Mouse (Mus musculus): ENCODE data around the gene Gm10719. TPM values are rescaled to one million over a fixed set of nuclear protein-coding genes. Genes with fewer than 3 reads are reported as not detected.
"Not testable (repeated sequence)": the region's sequence is repeated elsewhere in the genome, so short reads cannot be mapped to it uniquely, and the experiment has no call there.

The Gm10719 gene
- total RNA-seq, 1 experiment from 2014 or later = 3.6 TPM

GRCm38 (mm10) chr9:3023312-3023984 is 6.2 kb downstream of the Gm10719 start, which contains the start of gene Gm10718:
TSS of gene Gm10718 (plus strand) at chr9:3023547.
- ATAC-seq (replicated peaks in 1 of 2; ENCODE audit: insufficient read depth in 1 of 2, low FRiP score in 2 of 2, low TSS enrichment in 1 of 2, low read depth in 1 of 2, poor library complexity in 2 of 2, severe bottlenecking in 2 of 2) = not testable (repeated sequence)

- ATAC-seq (replicated peaks in 1 of 2; ENCODE audit: insufficient read depth in 1 of 2, low FRiP score in 2 of 2, low TSS enrichment in 1 of 2, low read depth in 1 of 2, poor library complexity in 2 of 2, severe bottlenecking in 2 of 2) = not testable (repeated sequence)
These were observed 6.9 kb downstream of the Gm10719 start for GRCm38 (mm10) chr9:3023985-3024648.

- not testable (repeated sequence) for ATAC-seq (replicated peaks in 1 of 2; ENCODE audit: insufficient read depth in 1 of 2, low FRiP score in 2 of 2, low TSS enrichment in 1 of 2, low read depth in 1 of 2, poor library complexity in 2 of 2, severe bottlenecking in 2 of 2)
These were observed 7.8 kb downstream of the Gm10719 start, which contains the start of gene Gm10717 for GRCm38 (mm10) chr9:3024912-3025467. TSS of gene Gm10717 (plus strand) at chr9:3025417.

DNA sequence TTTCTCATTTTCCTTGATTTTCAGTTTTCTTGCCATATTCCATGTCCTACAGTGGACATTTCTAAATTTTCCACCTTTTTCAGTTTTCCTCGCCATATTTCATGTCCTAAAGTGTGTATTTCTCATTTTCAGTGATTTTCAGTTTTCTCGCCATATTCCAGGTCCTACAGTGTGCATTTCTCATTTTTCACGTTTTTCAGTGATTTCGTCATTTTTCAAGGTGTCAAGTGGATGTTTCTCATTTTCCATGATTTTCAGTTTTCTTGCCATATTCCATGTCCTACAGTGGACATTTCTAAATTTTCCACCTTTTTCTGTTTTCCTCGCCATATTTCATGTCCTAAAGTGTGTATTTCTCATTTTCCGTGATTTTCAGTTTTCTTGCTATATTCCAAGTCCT is 8.4 kb downstream of the Gm10719 start:
- not testable (repeated sequence) for ATAC-seq (replicated peaks in 1 of 2; ENCODE audit: insufficient read depth in 1 of 2, low FRiP score in 2 of 2, low TSS enrichment in 1 of 2, low read depth in 1 of 2, poor library complexity in 2 of 2, severe bottlenecking in 2 of 2)

DNA sequence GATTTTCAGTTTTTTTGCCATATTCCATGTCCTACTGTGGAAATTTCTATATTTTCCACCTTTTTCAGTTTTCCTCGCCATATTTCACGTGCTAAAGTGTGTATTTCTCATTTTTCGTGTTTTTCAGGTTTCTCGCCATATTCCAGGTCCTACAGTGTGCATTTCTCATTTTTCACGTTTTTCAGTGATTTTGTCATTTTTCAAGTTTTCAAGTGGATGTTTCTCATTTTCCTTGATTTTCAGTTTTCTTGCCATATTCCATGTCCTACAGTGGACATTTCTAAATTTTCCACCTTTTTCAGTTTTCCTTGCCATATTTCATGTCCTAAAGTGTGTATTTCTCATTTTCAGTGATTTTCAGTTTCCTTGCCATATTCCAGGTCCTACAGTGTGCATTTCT is 8.9 kb downstream of the Gm10719 start:
- ATAC-seq (replicated peaks in 1 of 2; ENCODE audit: insufficient read depth in 1 of 2, low FRiP score in 2 of 2, low TSS enrichment in 1 of 2, low read depth in 1 of 2, poor library complexity in 2 of 2, severe bottlenecking in 2 of 2) = not testable (repeated sequence)

DNA sequence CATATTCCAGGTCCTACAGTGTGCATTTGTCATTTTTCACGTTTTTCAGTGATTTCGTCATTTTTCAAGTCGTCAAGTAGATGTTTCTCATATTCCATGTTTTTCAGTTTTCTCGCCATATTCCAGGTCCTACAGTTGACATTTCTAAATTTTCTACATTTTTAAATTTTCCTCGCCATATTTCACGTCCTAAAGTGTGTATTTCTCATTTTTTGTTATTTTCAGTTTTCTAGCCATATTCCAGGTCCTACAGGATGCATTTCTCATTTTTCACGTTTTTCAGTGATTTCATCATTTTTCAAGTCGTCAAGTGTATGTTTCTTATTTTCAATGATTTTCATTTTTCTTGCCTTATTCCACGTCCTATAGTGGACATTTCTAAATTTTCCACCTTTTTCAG is 9.5 kb downstream of the Gm10719 start:
- ATAC-seq (replicated peaks in 1 of 2; ENCODE audit: insufficient read depth in 1 of 2, low FRiP score in 2 of 2, low TSS enrichment in 1 of 2, low read depth in 1 of 2, poor library complexity in 2 of 2, severe bottlenecking in 2 of 2) = not testable (repeated sequence)

DNA sequence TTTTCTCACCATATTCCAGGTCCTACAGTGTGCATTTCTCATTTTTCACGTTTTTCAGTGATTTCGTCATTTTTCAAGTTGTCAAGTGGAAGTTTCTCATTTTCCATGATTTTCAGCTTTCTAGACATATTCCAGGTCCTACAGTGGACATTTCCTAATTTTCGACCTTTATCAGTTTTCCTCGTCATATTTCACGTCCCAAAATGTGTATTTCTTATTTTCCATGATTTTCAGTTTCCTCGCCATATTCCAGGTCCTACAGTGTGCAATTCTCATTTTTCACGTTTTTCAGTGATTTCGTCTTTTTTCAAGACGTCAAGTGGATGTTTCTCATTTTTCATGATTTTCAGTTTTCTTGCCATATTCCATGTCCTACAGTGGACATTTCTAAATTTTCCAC is 10.0 kb downstream of the Gm10719 start:
- 0 out of 4 replicates have a peak, but pooled peaks of 1 of the 2 experiments have one; percentile 16 for ATAC-seq (replicated peaks in 1 of 2; ENCODE audit: insufficient read depth in 1 of 2, low FRiP score in 2 of 2, low TSS enrichment in 1 of 2, low read depth in 1 of 2, poor library complexity in 2 of 2, severe bottlenecking in 2 of 2)

GRCm38 (mm10) chr9:3029276-3030000 is 12.2 kb downstream of the Gm10719 start:
- not testable (repeated sequence) for ATAC-seq (replicated peaks in 1 of 2; ENCODE audit: insufficient read depth in 1 of 2, low FRiP score in 2 of 2, low TSS enrichment in 1 of 2, low read depth in 1 of 2, poor library complexity in 2 of 2, severe bottlenecking in 2 of 2)

- ATAC-seq (replicated peaks in 1 of 2; ENCODE audit: insufficient read depth in 1 of 2, low FRiP score in 2 of 2, low TSS enrichment in 1 of 2, low read depth in 1 of 2, poor library complexity in 2 of 2, severe bottlenecking in 2 of 2) = not testable (repeated sequence)
These were observed 13.6 kb downstream of the Gm10719 start for GRCm38 (mm10) chr9:3030677-3031318.

DNA sequence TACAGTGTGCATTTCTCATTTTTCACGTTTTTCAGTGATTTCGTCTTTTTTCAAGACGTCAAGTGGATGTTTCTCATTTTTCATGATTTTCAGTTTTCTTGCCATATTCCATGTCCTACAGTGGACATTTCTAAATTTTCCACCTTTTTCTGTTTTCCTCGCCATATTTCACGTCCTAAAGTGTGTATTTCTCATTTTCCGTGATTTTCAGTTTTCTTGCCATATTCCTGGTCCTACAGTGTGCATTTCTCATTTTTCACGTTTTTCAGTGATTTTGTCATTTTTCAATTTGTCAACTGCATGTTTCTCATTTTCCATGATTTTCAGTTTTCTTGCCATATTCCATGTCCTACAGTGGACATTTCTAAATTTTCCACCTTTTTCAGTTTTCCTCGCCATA is 17.1 kb downstream of the Gm10719 start, which contains the start of gene Gm17535:
TSS of gene Gm17535 (plus strand) at position 301 of the 400 bp plus-strand sequence.
- not testable (repeated sequence) for ATAC-seq (replicated peaks in 1 of 2; ENCODE audit: insufficient read depth in 1 of 2, low FRiP score in 2 of 2, low TSS enrichment in 1 of 2, low read depth in 1 of 2, poor library complexity in 2 of 2, severe bottlenecking in 2 of 2)

GRCm38 (mm10) chr9:3036577-3036976 is 19.4 kb downstream of the Gm10719 start, which contains the start of gene Gm10715:
TSS of gene Gm10715 (plus strand) at chr9:3036877.
- not testable (repeated sequence) for ATAC-seq (replicated peaks in 1 of 2; ENCODE audit: insufficient read depth in 1 of 2, low FRiP score in 2 of 2, low TSS enrichment in 1 of 2, low read depth in 1 of 2, poor library complexity in 2 of 2, severe bottlenecking in 2 of 2)

DNA sequence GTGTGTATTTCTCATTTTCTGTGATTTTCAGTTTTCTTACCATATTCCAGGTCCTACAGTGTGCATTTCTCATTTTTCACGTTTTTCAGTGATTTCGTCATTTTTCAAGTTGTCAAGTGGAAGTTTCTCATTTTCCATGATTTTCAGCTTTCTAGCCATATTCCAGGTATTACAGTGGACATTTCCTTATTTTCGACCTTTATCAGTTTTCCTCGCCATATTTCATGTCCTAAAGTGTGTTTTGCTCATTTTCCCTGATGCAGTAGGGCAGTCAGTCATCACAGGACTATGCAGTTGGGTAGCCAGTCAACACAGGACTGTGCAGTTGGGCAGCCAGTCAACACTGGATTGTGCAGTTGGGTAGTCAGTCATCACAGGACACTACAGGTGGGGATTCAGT is 21.0 kb downstream of the Gm10719 start:
- ATAC-seq (replicated peaks in 1 of 2; ENCODE audit: insufficient read depth in 1 of 2, low FRiP score in 2 of 2, low TSS enrichment in 1 of 2, low read depth in 1 of 2, poor library complexity in 2 of 2, severe bottlenecking in 2 of 2) = not testable (repeated sequence)

Other genes starting within 250 kb of the Gm10719 start
- not detected in 2 replicates for gene Gm10722, start 16.5 kb upstream of the Gm10719 start, total RNA-seq (2017)
- gene Gm11168, start 14.1 kb upstream of the Gm10719 start, total RNA-seq (2017) = 3.3 TPM in 1 of 2 replicates, not detected in the other
- gene Gm10721, start 4.3 kb upstream of the Gm10719 start, total RNA-seq (2017) = 1.8 TPM in 1 of 2 replicates, not detected in the other
- gene Gm10720, start 1.8 kb upstream of the Gm10719 start, total RNA-seq (2017) = not detected in 2 replicates
- gene Gm10718, start 6.1 kb downstream of the Gm10719 start, total RNA-seq (2017) = 1.5 TPM in 1 of 2 replicates, not detected in the other
- 1.5 and 3.1 TPM in 2 replicates for gene Gm10717, start 8.0 kb downstream of the Gm10719 start, total RNA-seq (2017)
- not detected in 2 replicates for gene Gm17535, start 17.2 kb downstream of the Gm10719 start, total RNA-seq (2017)
- not detected in 2 replicates for gene Gm10715, start 19.5 kb downstream of the Gm10719 start, total RNA-seq (2017)